Mouse (Mus musculus) small intestine, adult 2 months (tissue): Measurements from ENCODE around the gene Ace2.

Source experiments
- CTCF ChIP-seq: fragments of 200-500 bp; IDR thresholded peaks from 2 replicates; pipeline ENCODE4 v1.5.1; 2012; ENCODE audit warnings: low read depth, mild to moderate bottlenecking, control low read depth, inconsistent platforms, low read length, moderate library complexity, mixed read lengths; ENCODE audit not compliant: insufficient replicate concordance, insufficient read length; ENCODE audit errors: extremely low read depth
- POLR2A ChIP-seq: fragments of 200-500 bp; IDR thresholded peaks from 2 replicates; pipeline ENCODE4 v1.6.1; 2012; ENCODE audit warnings: low read depth, mild to moderate bottlenecking, control low read depth, inconsistent platforms, low read length, moderate library complexity

DNA sequence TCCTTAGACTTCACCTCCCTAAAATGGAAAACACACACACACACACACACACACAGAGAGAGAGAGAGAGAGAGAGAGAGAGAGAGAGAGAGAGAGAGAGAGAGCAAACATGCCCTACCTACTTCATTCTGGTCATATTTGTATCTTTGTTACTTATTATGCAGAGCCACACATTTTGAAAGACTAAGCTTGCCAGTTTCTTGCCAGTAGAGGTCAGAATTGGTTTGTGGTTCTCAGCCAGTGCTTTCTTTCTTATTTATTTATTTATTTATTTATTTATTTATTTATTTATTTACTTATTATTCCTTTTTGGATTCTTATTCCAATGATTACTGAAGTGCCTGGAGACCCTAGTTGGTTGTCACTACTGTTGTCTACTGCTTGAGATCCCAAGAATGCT lies 37.6 kb upstream of the Ace2 start:
- TF ChIP-seq POLR2A: no peak
- no peak for TF ChIP-seq CTCF
